Mouse (Mus musculus) C2C12 (cell line): ENCODE results near the gene Rbfox3.

Source experiments
- CEBPB ChIP-seq: IDR thresholded peaks from one replicate; pipeline ENCODE4 v1.6.1; 2011; ENCODE audit warnings: low read depth, mild to moderate bottlenecking, control low read depth, moderate library complexity
- CTCF ChIP-seq: IDR thresholded peaks from one replicate; pipeline ENCODE4 v1.5.1; 2011; ENCODE audit not compliant: control insufficient read depth, insufficient read depth, insufficient read length
- FOSL1 ChIP-seq: IDR thresholded peaks from one replicate; pipeline ENCODE4 v1.8.0; 2011; ENCODE audit warnings: mild to moderate bottlenecking, low read length; ENCODE audit not compliant: poor library complexity, insufficient read depth, severe bottlenecking
- MAX ChIP-seq: IDR thresholded peaks from one replicate; pipeline ENCODE4 v1.6.1; 2011; ENCODE audit warnings: mild to moderate bottlenecking, control low read depth
- MYOD1 ChIP-seq: IDR thresholded peaks from one replicate; pipeline ENCODE4 v1.6.1; 2011; ENCODE audit warnings: low read depth; ENCODE audit not compliant: control insufficient read depth, insufficient read length
- MYOG ChIP-seq: IDR thresholded peaks from one replicate; pipeline ENCODE4 v1.6.1; 2011; ENCODE audit not compliant: control insufficient read depth, insufficient read length; ENCODE audit errors: extremely low read depth
- USF1 ChIP-seq: IDR thresholded peaks from one replicate; pipeline ENCODE4 v1.6.1; 2011; ENCODE audit warnings: low read depth, mild to moderate bottlenecking, control low read depth, moderate library complexity

GRCm38 (mm10) chr11:118495065-118495464 lies 416.3 kb downstream of the Rbfox3 start:
- TF ChIP-seq CTCF = no peak
- no peak for TF ChIP-seq FOSL1
- no peak for TF ChIP-seq USF1
- no peak for TF ChIP-seq CEBPB
- no peak for TF ChIP-seq MAX
- no peak for TF ChIP-seq MYOG
- no peak for TF ChIP-seq MYOD1
